Mouse (Mus musculus) c-Kit-negative CD71-positive TER-119-positive erythroid progenitor cells, embryonic 14.5 days (primary cell): ENCODE measurements around the gene Dbh.

Experiments
- DNase-seq: peaks from one replicate; pipeline ENCODE4 v3.0.0-alpha.2; 2013; ENCODE audit warnings: low read depth, low spot score

Dbh gene

DNA sequence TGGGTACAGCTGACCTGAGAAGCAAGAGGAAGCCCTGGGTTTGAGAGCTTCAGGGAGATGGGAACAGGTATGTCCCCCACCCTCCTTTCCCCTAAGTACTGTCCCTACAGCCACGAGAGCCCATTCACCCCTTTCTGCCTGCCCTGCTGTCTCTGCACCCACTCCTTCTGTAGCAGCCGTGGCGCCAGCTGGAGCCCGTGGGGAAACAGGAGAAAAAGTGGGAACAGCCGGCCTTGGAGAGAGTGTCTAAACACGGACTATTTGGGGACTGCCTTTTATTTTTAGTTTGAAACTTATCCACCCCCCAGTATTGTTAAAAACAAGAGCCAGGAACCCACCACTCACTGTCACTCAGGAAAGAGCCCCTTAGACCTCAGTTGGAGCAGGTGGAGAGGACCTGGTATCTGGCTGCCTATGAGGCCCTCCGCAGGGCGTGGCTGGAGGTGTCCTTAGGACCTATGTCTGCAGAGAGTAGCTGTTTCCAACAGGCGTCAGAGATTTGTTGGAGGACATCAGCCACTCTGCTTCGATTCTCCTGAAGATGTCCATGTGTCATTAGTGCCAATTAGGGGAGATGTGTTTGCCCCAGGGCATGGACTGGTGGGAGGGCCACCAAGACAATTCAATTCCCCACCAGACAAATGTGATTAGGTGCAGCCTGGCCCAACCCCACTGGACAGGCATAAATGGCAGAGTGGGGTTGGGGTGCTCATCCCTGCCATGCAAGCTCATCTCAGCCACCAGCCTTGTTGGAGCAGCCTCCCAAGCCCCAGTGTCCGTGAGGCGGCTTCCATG lies at the start of gene Dbh:
TSS of gene Dbh (plus strand) at position 438 of the 795 bp plus-strand sequence.
- DNase-seq = no peak

DNA sequence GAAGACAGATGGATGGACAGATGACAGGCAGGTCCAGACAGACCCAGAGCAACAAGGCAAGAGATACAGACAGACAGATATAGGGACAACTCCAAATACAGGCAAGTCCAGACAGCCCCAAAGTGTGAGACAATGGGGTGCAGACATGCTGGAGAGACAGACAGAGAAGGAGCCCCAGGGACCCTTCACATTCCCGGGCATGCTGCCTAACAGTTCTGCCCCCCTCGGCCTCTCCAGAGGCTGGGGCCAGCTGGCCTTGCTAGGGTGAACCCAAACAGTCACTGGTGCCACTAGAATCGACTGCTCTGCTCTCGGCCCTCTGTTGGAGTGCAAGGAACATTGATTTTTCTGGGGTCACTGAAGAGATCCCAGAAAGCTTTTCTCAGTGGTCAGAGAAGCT lies 46.6 kb upstream of the Dbh start:
- no peak for DNase-seq

DNA sequence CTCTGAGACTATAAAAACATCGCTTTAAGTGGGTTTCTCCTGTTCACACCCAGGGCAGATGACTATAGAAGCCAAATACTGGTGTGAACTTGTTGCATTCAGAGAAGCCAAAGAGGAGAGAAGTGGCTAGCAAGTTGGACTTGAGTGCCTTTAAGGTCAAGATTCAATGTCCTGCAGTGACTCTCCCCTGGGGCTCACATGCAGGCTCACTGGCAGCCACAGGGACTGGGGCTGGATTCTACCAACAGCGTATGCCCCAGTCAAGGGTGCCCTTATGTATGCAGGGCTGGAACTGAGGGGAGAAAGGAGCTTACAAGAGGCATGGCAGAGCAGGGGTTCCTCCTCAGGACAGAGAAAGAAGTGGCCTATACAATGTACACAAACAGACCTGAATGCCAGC lies 45.3 kb upstream of the Dbh start:
- no peak for DNase-seq

DNA sequence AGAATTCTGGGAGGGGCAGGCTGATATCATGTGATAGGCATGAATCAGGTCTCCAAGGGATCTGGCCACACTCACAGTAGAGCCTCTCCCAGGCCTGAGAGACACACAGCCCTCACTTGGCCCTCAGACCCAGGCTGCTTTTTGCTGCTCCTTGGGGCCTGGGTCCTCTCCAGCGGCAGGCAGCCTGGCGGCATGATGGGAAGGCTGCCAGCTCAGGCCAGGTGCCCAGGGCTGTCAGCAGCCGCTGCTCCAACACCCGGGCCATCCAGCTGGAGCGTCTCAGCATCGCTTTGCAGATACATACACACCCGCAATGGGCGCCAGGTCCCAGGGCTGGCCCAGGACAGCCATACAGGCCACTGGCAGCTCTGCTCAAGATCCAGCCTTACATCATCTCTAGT lies 44.8 kb upstream of the Dbh start:
- no peak for DNase-seq

DNA sequence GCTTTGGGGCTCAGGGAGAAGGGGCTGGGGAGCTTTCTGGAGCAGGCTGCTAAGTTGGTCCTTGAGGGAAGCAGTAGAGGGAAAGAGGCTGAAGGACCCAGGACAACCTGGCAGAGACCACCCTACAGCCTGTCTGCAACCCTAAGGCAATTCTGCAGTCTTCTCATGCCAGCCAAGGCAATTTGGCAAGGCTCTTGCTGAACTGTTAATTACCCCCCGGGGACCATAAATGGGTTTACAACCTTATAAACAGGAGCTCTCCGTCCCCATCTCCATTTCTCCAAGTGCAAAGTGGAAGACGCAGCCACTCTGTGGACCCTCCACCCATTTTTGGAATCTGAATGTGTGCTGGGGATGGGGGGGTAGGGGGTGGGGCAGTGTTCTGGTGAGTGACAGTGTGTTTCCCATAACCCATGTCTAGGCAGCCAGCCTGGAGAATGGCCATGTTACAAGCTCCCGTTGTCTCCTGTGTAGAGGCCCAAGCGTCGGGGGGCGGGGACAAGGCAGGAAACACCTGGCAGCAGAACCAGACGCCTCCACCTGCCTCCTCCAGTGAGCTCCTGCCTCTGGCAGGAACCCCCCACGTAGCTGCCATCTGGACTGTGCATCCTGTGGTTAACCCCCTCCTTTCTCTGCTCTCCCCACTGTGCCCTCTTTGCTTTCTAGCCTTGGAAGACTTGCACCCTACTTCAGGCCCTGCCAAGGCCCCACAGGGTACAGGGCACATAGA lies 43.2 kb upstream of the Dbh start:
- no peak for DNase-seq

GRCm38 (mm10) chr2:27122578-27122977 lies 42.5 kb upstream of the Dbh start:
- no peak for DNase-seq

DNA sequence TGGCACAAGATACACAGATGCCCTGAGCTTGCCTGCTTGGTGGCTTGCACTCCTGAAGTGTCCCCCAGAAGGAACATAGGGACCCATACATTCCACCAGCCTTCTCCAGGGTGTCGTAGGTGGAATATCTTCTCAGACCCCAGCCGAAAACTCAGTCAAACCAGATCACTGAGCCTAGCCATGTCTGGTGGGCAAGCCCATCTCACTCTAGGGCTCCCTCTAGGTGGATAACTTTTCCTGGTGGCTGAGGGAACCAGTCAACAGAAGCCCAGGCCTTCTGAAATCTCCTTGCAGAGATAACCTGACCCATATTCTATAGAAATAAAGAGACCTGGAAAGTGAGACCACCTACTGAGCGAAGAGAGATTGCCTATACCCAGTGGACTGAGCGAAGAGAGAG lies 41.9 kb upstream of the Dbh start:
- DNase-seq = no peak

- DNase-seq = peak; percentile 8
These were observed 39.1 kb upstream of the Dbh start for GRCm38 (mm10) chr2:27125979-27126378.

GRCm38 (mm10) chr2:27126496-27126895 lies 38.5 kb upstream of the Dbh start:
- DNase-seq = no peak

DNA sequence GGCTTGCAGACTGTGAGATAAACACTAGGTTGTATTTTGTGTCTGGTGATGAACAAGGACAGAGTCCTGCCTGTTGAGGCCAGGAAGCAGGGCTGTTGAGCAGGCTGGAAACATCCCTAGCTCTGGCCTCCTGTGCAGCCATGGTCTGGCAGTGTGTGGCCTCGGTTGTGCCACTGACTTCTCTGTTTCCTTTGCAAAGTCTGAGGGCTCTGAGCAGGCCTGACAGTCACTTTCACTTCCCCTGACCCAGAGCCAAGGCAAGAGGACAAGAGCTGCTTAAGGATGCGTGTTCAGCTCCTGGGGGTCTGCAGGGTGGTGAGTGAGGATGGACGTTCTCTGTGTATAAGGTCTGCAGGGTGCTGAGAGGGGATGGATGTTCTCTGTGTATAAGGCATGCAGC lies 36.0 kb upstream of the Dbh start:
- DNase-seq = no peak

- no peak for DNase-seq
These were observed 29.1 kb upstream of the Dbh start for GRCm38 (mm10) chr2:27135935-27136334.

DNA sequence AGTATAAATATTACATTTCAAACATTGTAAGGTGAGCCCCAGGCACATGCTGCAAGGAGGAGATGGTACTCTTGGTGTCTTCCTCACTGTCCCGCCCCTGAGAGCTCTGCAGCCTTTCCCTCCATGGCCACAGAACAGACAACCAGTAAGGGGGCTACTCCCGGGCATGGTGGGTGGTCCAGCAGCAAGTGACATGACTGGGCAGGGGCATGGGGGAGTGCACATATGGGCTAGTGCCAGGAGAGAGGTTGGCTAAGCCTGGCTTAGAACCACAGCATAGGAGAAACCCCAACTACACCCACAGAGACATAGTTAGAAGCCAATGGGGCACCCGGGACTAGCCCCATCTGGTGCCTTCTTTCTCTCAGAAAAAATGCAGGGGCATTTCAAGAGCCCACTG lies 28.7 kb upstream of the Dbh start:
- no peak for DNase-seq

- DNase-seq = no peak
These were observed 28.2 kb upstream of the Dbh start for GRCm38 (mm10) chr2:27136789-27137188.

DNA sequence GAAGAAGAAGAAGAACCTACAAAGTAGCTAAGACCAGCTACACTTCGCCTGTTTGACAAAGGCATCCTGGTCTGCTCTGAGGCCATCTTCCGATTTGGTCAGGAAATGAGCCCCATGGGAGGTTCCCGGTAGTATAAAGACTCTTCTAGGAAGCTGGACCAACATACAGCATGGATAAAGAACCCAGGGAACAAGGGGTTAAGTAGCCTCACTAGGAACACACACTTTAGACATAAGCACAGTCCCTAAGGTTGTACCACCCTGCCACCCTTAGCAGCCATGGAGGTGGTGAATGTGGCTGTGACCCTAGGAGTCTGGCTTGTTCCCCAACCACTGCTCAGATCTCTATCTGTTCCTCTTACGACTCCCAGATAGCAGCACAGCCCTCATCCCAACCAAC lies 26.7 kb upstream of the Dbh start:
- DNase-seq = no peak

- no peak for DNase-seq
These were observed 22.9 kb upstream of the Dbh start, which contains the start of gene Fam163b for GRCm38 (mm10) chr2:27141950-27142693. Fam163b (minus strand) TSS chr2:27142491.

- no peak for DNase-seq
These were observed 20.1 kb upstream of the Dbh start for GRCm38 (mm10) chr2:27144957-27145356.

DNA sequence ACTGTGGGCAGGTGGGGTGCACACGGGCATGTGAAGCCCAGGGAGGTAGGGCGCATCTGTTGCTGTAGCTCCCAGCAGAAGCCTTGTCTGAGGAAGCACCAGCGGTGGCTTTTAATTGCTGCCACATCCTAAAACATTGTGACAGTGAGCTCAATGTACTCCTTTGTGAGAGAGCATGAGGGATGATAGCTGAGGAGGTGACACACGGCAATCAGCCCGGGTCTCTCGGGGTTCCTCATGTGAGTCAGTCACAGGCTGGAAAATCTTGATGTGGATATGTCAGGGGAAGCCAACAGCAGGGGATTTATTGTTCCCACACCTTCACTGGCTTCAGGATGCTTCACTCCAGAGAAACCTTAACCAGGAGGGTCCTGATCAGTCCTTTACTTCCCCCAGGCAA lies 18.2 kb upstream of the Dbh start:
- DNase-seq = no peak

DNA sequence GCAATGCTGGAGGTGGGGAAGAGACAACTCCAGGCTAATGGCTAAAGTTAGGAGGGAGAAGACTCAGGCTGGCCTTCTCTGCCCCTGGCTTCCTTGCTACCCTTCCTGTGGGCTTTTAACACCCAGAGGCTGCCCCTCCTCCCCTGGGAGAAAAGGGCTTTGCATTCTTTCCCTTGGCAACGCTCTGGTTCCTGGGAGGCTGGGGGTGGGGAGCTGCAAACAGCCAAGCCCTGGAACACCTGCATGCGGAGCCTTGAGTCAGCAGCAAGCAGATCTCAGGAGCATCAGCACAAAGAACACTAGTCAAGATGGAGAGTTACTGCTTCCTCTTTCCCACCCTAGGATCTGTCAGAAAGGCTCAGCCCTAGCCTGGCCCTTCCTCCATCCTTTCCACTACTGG lies 15.6 kb upstream of the Dbh start:
- DNase-seq = no peak

GRCm38 (mm10) chr2:27154466-27155185 lies 10.4 kb upstream of the Dbh start:
- no peak for DNase-seq

DNA sequence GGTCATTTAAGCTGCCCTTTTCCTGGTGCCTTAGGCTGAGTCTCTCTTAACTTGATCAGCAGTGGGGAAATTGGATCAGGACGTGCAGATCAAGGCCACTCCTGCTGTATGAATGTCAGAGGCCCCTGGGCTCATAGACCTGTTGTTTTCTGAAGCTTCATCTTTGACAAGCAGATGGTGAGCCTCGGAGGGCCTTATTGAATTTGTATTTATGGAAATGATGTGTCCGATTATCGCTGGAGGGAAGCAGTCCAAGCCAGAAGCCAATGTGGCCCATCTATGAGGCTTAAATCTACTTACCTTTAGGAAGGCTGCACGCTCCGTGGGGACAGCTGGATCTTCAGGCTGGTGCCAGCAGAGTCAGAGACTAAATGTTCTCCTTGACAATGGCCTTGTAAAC lies 8.4 kb upstream of the Dbh start:
- DNase-seq = no peak

DNA sequence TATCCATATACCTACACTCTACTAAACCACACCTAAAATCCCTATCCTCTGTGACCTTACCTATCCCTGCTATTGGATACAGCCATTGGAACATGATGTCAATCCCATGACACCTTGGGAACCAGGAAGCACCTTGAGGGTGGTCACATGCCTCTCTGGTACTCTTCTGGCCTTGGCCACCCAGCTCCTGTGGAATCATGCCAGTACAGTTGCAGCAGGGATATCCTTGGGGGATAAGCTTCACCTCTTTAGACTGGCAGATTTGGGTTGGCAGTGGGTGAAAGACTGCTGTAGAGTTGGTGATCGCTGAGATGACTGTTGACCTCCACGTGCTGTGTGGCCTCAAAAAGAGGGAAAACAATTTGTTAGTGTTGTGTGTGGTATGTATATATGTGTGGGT lies 3.5 kb upstream of the Dbh start:
- no peak for DNase-seq

- DNase-seq = no peak
These were observed 2.4 kb upstream of the Dbh start for GRCm38 (mm10) chr2:27162656-27163055.
